Mouse (Mus musculus) urinary bladder, adult 18-20 months (tissue): ENCODE results near the gene Rnf103.
A peak's percentile ranks its signal among the peaks of the same experiment; 100 is the strongest.
"Not testable (repeated sequence)": the region's sequence is repeated elsewhere in the genome, so short reads cannot be mapped to it uniquely, and the experiment has no call there.

Source experiments
- DNase-seq, 2 experiments: peaks; one replicate each; pipeline ENCODE4 v3.0.0; 2022; ENCODE audit warnings: low spot score in 2 of 2, mixed read lengths in 2 of 2

Rnf103 gene

DNA sequence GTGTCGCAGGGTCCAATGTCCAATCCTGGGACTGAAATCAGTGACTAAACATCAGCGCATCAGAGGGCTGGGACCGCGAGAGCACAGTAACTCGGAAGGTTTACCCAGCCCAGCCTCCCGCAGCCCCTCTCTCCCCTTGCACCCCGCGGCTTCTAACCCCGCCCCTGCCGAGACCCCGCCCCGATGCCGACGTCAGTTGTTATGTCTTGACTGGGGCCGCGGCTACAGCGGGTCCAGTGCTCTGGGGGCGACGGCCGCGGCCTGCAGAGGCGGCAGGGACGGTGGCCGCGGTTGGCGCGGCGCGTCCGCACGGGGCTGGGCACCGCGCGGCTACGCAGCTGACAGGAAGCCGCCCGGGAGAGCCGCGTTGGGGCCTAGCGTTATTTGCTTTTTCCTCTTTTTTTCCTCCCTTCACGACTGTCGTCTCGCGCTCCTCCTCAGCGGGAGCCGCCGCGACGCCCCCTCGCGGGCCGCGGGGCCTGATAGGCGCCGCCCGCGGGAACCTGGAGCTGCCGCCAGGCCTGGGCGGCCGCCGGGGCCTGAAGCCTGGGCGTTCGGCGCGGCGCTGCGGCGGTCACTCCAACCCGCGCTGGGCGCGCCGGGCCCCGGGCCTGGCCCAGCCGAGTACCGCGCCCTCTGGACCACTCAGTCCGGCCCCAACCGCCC lies at the start of gene Rnf103:
Rnf103 (plus strand) TSS at position 220 of the 666 bp plus-strand sequence.
- peak; percentile 85 to 90 for DNase-seq

DNA sequence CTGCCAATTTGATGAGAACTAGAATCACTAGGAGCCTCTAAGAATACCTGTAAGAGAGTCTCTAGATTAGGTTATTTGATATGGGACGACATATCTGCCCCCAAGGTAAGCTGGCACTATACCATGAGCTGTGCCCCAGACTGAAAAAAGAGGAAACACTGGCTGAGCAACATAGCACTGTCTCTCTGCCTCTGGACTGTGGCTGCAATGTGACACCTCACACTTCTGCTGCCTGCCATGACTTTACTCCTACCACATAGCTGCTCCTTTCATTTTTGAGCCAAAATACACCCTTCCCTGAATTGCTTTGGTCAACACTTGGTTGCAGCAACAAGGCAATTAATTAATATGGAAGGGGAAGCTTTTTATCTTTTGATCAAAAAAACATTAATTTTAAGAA lies 48.9 kb upstream of the Rnf103 start:
- no peak for DNase-seq

DNA sequence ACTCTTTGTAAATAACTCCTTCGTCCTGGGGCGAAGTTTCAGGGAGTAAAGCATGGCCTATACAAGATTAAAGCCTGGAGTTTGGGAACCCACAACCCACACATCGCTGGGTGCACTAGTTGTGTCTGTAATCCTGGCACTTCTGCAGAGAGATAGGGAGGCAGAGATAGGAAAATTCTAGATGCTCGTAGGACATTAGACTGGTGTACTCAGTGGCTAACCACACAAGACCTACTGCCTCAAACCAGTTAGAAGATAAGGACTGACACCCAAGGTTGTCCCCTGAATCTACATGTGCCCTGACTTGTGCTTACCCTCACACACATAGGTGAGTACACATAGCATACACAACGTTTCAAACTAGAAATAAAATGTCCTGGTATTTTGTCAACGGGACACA lies 48.1 kb upstream of the Rnf103 start:
- no peak for DNase-seq

DNA sequence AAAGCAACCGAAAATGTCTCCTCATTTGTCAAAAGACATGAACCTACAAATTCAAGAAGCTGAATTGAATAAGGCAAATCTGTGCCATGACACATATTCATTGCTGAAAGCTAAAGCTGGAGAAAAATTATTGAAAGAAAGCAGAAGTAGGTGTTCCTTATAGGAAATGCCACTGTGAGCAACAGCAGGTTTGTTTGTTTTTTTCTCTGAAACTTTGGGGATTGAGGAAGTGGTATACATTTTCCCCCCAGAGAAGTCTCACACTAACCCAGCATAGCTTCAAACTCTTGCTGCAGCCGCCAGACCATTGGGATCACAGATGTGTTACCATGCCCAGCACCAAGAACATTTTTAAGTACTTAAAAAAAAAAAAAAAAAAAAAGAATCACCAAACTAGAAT lies 40.9 kb upstream of the Rnf103 start:
- DNase-seq = no peak

DNA sequence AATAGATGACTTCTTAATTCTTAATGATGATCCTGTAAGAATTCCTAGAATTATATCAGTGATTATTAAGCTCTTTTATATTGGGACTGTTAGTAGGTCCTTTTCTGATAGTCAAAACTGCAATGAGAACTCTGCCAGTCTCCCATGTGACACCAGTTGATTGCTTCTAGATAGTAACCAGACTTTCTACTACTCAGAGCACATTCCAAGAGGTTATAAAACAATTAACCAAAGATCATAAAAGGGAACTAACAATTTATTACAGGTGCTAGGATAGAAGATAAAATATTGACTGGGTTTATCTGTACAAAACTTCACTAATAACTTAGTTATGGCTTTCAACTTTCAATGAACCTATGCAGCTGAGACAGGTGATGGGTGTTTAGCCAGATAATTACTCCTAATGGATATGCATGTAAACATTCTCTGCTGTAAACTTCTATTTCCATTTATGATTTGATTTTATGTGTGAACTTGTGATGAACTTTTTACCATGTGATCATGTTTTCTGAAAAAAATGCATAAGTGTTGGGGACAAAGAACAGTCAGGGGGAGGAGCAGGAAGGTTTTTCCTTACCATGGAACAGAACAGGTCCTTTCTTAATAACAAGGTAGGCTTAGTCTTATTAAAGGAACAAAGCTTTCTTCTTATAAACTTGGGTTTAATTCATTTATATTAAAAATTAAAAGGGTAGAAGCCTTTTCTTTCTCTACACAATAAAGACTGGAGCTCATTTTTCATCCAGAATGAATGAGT lies 39.5 kb upstream of the Rnf103 start:
- DNase-seq = not testable (repeated sequence)

DNA sequence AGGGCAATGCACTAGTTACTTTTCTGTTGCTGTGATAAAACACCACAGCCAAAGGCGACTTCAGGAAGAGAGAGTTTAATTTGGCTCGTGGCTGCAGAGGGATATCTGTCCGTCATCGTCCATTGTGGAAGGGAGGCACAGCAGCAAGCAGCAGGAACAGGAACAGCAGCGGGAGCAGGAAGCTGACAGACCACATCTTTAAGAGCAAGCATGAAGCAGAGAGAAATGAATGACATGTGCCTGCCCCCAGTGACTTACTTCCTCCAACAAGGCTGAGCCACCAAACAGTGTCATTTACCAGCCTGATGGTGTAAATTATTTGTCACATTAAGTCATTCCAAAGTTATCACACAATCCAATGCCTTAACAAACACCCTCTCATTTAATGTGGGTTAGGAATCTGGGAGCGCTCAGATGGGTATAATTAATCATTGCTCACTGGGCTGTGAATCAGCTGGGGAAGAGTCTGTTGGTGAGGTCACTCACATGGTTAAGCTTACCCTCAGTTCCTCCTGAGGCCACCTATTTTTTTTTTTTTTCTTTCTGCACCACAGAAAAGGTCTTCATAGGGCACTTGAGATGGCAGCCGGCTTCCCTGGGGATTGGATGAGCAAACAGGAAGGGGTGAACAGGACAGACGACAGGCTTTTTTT lies 35.6 kb upstream of the Rnf103 start:
- no peak for DNase-seq

DNA sequence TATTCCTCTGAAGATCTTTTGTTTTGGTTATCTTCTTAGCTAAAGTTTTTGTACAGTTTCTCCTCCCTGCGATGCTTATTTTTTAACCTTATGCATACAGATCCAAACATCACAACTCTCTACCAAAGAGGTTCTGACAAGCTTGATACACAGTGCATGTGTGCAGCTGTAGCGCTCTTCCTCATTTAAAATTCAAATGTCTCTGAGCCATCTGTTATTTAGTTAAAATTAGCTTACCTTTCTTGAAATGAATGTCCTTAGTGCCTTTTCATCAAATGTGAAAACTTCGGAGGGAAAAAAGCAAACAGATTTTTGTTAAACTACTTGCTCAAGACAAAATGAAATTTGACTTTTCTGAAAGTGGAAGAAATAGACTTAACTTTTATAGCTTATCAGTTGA lies 28.5 kb upstream of the Rnf103 start:
- DNase-seq = no peak

DNA sequence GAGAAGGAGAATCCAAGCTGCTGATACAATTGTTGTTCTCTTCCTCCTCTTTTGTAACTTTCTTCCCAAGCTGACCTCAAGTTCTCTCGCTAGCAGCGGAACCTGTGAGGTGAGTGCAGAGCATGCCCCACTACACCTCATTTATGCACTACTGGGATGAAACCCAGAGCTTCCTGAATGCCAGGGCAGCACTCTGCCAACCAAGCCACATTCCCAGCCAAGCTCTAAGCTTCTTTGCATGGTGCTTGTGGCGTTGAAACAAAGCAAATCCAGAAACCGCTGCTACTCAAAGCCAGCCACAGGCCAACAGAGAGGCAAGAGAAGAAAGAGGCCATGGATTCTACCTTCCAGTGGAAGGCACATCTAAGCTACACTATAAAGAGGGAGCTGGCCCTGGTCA lies 25.9 kb upstream of the Rnf103 start:
- DNase-seq = no peak

DNA sequence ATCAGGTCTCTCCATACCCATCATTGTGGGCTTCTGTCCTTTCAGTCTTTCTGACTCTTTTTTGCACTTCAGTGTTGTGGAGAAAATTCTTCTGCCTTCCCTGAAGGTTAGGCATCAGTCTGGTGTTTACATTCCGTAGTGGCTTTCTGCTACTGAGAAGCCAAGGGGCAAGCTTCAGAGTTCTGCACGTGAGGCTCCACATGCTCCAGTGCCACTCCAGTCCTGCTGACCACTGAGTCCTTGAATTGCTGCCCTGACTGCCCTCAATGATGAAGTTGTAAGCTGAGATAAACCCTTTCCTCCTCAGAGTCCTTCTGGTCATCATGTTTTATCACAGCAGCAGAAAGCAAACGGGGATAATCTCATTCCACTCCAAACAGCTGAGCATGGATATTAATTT lies 24.4 kb upstream of the Rnf103 start:
- no peak for DNase-seq

DNA sequence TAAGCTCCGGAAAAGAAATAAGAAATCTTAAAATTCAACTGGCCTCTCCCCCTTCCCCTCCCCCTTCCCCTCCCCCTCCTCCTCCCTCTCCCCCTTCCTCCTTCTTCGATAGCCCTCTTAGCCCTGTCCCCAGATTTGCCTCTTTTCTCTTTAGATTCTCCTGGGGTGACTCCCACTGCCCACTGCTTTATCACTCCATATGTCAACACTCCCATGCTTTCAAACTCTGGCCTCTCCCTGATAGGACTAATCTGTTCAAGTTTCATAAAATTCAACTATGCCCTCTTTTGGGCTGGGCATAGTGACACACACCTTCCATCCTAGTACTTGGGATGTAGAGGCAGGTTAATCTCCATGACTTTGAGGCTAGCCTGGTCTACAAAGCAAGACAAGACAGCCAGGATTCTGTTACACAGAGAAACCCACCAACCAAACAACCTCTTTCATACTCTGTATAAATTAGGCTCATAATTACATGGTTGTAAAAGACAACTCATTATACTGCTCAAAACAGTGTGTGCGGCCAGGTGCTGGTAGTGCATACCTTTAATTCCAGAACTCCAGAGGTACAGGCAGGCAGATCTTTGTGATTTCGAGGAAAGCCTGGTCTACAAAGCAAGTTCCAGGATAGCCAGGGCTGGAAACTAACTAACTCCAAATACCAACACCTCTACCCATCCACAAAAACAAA lies 21.7 kb upstream of the Rnf103 start:
- DNase-seq = no peak

DNA sequence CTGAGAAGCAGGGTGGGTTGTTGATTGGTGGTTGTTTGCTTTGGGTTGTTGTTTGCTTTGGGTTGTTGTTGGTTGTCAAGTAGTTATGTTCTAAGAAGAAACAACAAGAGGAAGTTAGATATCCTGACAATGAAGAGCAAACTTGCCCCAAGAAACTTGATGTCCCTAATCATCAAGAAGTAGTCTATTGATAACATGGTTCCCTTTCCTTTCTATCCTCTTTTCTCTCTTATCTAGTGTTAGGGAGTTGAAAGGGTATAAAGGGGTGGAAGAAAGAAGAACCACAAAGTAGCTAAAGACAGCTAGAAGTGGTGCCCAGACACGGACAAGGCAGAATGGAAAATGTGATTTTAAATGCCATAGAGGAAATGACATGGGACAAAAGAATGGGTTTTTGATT lies 20.9 kb upstream of the Rnf103 start:
- DNase-seq = no peak

DNA sequence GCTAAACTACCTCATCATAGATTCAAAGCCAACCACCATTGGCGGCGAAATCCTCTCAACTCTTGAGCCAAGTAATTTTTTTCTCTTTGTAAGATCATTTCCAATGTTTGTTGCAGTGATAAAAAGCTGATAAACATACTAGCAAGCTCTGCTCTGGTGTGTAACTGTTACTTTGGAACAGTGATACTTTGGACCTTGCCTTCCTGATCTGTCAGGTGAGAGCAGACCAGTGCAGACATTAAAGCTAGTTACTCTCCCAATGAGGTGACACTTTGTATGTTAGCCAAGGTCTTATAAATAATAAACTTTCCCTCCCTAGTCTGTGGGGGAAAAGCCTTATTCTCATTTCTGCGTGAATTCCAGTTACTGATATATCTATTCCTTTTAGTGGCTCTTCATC lies 18.1 kb upstream of the Rnf103 start:
- DNase-seq = no peak

DNA sequence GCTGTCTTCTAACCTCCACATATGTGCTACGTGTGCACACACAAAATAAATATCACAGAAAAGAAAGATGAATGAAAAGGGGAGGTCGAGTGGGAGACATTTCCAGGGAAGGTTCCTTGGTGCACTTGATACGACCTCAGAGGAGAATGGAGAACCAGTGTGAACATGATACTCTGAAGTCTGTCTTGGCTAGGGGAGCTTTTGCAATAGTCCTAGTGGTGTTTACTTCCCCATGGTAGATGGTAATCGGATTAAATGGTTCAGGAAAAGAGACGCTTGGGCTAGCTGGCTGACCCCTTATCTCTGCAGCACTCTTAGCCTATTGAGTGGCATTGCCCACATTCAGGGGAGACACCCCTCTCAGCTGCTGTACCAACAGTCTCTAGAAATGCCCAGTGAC lies 16.9 kb upstream of the Rnf103 start:
- no peak for DNase-seq

DNA sequence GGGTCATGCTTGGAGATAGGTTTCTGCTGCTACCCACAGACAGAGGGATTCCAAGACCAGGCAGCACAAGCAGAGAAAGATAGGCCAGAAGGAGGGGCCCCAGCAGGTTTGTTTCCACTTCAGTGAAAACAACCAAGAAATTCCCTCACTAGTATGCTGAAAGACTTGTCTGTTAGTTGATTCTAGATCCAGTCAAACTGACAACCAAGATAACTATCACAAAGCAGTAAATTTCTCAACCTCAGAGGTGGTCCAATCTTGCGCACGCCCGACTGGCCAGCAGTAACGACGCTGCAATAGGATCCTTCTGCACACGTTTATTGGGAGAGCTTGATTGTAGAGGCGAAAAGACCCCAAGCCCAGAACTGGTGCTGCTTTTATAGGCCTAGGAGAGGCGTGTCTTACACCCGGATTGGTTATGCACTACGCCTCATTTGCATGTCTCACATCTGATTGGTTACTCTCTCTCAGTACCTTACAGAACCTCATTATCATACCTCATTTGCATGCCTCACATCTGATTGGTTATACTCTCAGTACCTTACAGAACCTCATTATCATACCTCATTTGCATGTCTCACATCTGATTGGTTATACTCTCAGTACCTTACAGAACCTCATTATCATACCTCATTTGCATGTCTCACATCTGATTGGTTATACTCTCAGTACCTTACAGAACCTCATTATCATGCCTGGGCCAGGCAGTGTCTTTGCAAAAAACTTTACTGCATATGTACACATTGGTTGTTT lies 14.7 kb upstream of the Rnf103 start:
- not testable (repeated sequence) for DNase-seq

DNA sequence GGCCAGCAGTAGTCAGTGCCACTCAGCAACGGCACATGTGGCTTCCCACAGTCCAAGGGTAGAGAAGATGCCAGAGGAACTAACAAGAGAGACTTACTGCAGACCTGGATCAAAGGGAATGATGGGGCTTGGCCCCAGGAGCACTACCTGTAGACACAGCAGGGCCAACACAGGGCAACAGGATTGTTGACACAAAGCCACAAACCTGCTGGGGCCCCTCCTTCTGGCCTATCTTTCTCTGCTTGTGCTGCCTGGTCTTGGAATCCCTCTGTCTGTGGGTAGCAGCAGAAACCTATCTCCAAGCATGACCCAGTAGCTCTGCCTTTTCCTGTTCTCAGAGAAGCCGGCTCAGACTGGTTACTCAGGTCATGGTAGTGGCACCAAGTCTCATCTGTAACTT lies 14.1 kb upstream of the Rnf103 start:
- DNase-seq = not testable (repeated sequence)

DNA sequence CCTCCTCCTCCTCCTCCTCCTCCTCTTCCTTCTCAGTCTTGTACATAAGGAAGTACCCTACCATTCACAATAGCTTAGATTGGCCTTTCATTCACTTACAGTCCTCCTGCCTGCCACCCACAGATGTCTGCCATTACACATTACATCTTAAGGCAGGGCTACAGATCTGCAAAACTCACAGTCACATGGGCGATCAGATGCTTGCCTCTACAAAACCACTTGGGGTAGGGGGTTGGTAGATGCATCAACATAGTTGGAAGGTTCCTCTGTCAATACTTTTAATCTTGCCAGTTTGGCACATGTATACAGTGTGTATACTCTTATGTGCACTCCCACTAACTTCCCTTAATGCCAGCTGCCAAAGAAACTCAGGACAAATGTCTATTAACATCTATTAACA lies 13.6 kb upstream of the Rnf103 start:
- DNase-seq = no peak

DNA sequence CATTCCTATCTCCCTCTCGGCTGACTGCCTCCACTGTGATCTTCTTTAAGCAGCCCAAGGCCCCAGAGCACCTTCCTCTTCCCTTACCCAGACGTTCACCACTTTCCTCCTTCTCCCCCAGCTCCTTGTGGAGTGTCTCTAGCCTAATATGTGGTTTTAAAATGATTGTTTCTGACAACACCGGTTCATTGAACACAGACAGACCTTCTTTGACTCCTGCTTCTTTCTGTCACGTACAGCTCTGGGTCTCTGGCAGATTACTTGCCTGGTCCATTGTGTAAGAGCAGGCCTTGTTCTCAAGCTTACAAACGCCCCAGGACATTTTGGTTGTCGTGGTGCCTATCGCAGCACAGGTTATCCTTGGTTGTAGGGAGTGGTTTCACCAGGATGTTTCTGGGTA lies 12.6 kb upstream of the Rnf103 start:
- DNase-seq = no peak

DNA sequence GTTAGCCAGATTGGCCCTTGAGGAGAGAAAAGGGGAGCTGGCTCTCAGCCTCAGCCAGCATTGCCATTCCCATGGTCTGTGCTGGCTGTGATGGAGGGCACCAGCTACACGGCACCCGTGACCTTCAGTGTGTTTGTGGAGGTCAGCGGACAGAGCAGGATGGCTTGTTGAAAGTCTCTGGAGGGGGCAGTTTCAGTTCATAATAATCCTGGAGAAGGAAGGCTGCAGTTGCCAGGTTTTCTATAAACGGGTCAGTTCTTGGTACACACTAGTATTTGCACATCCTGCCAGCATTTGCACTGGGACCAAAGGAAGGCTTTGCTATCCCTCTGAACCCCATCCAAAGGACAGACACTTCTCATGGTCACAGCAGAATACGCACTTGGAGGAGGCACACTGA lies 8.4 kb upstream of the Rnf103 start:
- DNase-seq = no peak

DNA sequence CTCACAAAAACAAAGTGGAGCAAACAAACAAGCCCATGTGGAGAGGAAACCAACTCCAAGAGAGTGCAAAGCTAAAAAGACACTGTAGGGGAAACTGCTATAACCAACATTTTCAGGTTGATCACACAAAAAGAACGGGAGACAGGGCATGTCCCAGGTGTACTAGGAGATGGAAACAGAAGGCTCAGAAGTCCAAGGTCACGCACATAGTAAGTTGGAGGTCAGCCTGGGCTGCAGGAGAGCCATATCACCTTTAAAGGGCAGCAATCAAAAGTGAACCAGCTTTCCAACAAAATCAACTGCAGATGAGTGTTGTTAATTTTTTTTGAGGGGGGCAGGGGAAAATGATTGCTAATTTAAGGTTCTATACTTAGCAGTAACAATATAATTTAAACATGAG lies 7.5 kb upstream of the Rnf103 start:
- DNase-seq = no peak

DNA sequence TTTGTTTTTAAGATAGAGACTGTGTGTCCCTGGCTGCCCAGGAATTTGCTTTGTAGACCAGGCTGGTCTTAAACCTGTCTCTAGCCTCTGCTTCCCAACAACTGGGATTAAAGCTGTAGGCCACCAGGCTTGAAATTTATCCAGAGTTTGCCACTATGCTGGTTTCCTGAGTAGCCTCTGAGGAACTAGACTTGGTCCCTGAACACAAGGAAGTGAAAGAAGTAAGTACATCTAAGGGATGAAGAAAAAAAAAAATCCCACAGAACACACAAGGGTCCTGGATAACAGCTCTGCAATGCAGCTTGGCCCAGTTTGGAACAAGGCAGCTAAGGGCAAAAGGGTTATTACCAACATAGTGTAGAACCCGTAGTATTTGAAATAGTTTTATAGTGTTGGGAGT lies 6.8 kb upstream of the Rnf103 start:
- no peak for DNase-seq

DNA sequence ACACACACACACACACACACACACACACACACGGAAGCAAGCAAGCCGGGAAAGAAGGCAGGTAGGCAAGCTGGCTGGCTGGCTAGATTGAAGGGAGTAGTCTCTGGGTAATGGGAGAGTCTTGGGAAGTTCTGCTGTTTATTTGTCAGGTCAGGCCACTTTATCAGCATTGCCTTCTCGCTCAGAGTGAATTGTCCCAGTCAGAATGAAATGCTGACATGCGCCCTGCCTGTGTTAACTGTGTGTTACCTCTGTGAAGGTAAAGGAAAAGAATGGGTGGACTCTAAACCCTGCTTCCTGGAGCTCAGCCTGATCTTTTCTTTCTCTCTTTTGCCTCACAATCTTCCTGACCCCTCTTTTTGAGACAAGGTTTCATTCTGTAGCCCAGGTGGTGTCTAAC lies 5.7 kb upstream of the Rnf103 start:
- peak in 1 of 2 experiments; percentile 4 for DNase-seq

DNA sequence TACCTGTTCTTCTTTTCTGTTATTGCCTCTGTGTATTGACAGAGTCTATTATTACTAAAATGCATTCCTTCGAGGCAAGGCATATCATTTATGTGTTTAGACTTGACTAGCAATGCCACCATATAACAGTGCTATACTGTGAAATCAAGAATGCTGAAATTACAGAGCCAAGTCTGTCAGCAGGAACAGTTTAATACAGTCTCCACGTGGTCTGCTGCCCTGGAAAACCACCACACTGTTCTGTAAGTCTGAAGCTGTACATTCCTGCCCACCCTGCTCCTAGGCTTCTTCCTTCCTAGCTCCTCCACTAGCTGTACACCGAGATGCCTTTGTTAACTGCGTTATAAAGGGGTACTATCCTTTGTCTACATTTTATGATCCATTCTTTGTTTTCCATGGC lies 1.6 kb upstream of the Rnf103 start:
- DNase-seq = no peak
